Mouse (Mus musculus) forebrain, embryonic 10.5 days (tissue): Measurements from ENCODE around the gene Frmd6. TPM values are rescaled to one million over a fixed set of nuclear protein-coding genes. Genes with fewer than 3 reads are reported as not detected.

ENCODE experiments used
- DNase-seq: peaks from one replicate; pipeline ENCODE4 v3.0.0-alpha.2; 2017; ENCODE audit warnings: low spot score; ENCODE audit errors: extremely low spot score
- H3K27ac ChIP-seq: fragments of 300-500 bp; sonication (generic); 2 replicates; pipeline ENCODE4 v1.5.1; 2016; ENCODE audit warnings: mild to moderate bottlenecking
- H3K27me3 ChIP-seq: fragments of 300-500 bp; sonication (generic); 2 replicates; pipeline ENCODE4 v1.6.1; 2016; ENCODE audit warnings: mild to moderate bottlenecking; ENCODE audit not compliant: poor library complexity, severe bottlenecking
- H3K36me3 ChIP-seq: fragments of 300-500 bp; sonication (generic); replicated peaks from 2 replicates; pipeline ENCODE4 v1.6.1; 2016; ENCODE audit warnings: mild to moderate bottlenecking, moderate library complexity
- H3K4me1 ChIP-seq: fragments of 300-500 bp; sonication (generic); 2 replicates; pipeline ENCODE4 v1.6.1; 2016
- H3K4me3 ChIP-seq: fragments of 300-500 bp; sonication (generic); 2 replicates; pipeline ENCODE4 v1.5.1; 2016; ENCODE audit warnings: mild to moderate bottlenecking, moderate library complexity
- H3K9me3 ChIP-seq: fragments of 300-500 bp; sonication (generic); 2 replicates; pipeline ENCODE4 v1.6.1; 2016; ENCODE audit warnings: mild to moderate bottlenecking, moderate library complexity
- WGBS: fragments of 180-500 bp; shearing (Covaris S2); methylation state at CpG from one replicate; pipeline ENCODE4 v1.1.7; 2016; 5-methylcytosine and 5-hydroxymethylcytosine counted together
- polyA plus RNA-seq: library from polyadenylated mRNA; unstranded; fragments of >200 nt; fragmentation: Nextera tagmentation; extraction: Ambion mirVana; gene quantifications from 2 replicates; pipeline ENCODE4 v1.2.1, GENCODE M21; 2016

Gene Frmd6
- 25.1 and 27.8 TPM in 2 replicates for polyA plus RNA-seq

DNA sequence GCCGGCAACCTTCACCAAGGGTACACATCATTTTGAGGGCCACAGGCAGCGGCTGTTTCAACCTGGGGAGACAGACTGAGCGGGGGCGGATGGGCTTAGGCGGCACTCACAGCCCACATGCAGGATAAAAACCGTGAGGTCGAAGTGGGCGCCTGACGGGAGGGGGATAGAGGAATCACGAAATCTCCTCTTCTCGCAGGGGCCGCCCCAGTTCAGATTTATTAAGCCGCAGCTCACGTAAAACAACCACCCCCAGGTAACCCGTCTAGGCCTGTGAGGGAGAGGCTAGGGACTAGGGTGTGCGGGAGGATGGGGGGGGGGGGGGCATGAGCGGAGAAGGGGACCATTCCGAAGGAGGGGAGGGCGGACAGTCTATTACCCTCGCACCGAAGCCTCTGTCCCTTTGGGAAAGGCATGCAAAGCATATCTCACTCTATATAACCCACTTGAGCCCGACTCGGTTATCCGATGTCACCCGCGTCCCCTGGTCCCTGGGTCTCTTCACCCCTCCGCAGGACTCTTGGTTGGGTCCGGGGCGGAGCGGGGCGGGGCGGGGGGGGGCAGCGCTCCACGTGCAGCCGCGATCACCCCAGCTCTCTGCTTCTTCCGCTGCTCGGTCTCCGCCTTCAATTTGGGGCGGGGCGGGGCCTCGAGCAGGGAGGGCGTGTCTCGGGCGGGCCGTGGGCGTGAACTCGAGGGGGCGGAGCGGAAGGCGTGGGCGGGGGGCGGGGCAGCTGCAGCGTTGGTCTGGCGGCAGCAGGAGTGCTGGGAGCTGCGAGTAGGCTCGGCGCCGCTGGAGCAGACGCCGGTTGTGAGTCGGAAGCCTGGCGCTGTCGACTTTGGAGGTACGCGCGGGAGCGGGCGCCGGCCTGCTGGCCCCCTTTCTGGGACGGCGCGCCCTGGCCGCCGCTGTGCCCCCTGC lies at the start of gene Frmd6:
Gene Frmd6, plus strand, starts transcription at position 786 of the 922 bp plus-strand sequence.
- no peaks in the 10 kb centered on the region for H3K36me3 ChIP-seq
- peaks cover 46% of the 10 kb centered on the region for H3K4me1 ChIP-seq
- peak; percentile 97 for DNase-seq
- no peaks in the 10 kb centered on the region for H3K9me3 ChIP-seq
- H3K4me3 ChIP-seq, result peak within 1 kb of the TSS; percentile 84
- H3K27ac ChIP-seq, result peak within 1 kb of the TSS; percentile 96
- under 1% methylated on average over 68 of the region's 75 CpGs for WGBS
- no peaks in the 10 kb centered on the region for H3K27me3 ChIP-seq

DNA sequence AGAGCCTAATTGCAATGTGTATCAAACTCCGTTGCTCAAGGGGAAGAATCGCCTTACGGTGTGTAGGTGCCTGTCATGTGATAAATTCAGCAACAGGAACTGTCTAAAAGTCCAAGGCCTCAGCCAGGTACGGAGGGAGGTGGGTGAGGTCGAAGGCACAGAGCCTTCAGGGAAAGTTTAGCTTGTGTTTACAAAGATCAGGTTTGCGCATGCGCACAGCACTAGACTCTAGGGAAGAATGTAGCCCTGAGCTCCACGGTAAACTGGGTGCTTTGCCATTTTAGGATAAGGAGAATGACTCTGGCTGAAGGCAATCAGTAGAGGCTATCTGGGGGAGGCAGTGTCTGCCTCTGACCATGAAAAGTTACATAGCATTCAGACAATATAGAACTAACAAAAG lies 49.7 kb upstream of the Frmd6 start:
- DNase-seq, result no peak
- no peaks in the 10 kb centered on the region for H3K36me3 ChIP-seq
- 89% methylated on average over 8 of the region's 8 CpGs for WGBS
- H3K27me3 ChIP-seq, result no peaks in the 10 kb centered on the region
- H3K4me1 ChIP-seq, result peaks cover 3% of the 10 kb centered on the region; the same call in 1 of the 2 replicates
- H3K27ac ChIP-seq, result no peak overlapping the region
- no peak overlapping the region for H3K4me3 ChIP-seq
- H3K9me3 ChIP-seq, result no peaks in the 10 kb centered on the region

DNA sequence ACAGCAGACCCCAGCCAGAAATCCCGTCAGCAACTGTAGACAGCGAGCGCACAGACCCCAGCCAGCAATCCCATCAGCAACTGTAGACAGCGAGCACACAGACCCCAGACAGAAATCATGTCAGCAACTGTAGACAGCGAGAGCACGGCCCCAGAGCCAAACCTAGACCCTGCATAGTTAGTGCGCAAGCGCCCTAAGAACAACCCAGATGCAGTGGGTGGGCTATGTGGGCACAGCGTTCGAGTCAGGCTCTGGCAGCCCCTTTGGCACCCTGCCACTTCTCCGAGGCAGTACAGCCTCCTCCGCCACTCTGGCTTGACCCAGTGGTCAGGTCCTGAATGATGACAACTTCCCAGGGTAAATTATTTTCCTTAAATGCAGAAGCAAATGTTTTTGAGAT lies 48.6 kb upstream of the Frmd6 start:
- no peaks in the 10 kb centered on the region for H3K27me3 ChIP-seq
- H3K4me3 ChIP-seq, result no peak overlapping the region
- H3K4me1 ChIP-seq, result peaks cover 3% of the 10 kb centered on the region; the same call in 1 of the 2 replicates
- no peaks in the 10 kb centered on the region for H3K9me3 ChIP-seq
- H3K36me3 ChIP-seq, result no peaks in the 10 kb centered on the region
- no peak for DNase-seq
- H3K27ac ChIP-seq, result no peak overlapping the region
- 92% methylated on average over 12 of the region's 12 CpGs for WGBS

DNA sequence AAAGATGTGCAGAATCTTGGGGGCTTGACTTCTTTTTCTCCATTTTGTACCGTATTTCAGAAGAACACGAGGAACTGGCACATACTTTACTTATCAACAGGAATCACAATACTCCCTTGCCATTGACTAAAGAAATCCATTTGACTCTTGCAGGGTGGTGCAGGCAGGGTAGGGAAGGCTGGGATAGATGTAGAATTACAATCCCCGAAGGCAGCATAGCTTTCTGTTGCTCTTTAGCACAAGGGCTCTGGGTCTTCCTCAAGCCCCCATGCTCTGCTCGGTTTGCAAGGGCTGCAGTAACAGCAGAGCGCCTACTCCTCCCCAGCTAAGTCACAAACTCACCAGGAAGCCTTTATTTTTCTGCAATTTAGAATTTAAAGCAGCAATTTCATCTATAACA lies 47.8 kb upstream of the Frmd6 start:
- H3K9me3 ChIP-seq, result no peaks in the 10 kb centered on the region
- 78% methylated on average over 5 of the region's 5 CpGs for WGBS
- peaks cover 3% of the 10 kb centered on the region; the same call in 1 of the 2 replicates for H3K27me3 ChIP-seq
- no peak overlapping the region for H3K27ac ChIP-seq
- H3K4me3 ChIP-seq, result no peak overlapping the region
- peaks cover 3% of the 10 kb centered on the region; the same call in 1 of the 2 replicates for H3K4me1 ChIP-seq
- H3K36me3 ChIP-seq, result no peaks in the 10 kb centered on the region
- DNase-seq, result no peak

DNA sequence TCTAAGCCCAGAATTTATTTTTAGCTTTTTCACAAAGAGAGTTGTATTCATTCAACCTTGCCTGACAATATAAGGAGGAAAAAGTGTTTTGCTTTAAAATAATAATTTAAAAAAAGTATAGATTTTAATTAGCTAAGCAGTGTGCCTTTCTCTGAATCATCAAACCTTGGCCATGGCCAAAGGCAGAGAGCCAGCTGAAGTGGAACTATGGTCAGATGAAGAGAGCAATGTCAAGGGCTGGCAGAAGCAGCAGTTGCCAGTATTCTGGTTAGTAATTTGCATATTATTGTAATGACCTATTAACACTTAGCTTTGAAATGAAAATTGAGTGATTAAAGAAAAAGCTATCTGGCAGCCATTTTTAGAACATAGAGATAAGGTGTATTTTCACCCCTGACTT lies 47.4 kb upstream of the Frmd6 start:
- H3K4me1 ChIP-seq, result peaks cover 5% of the 10 kb centered on the region
- no peak overlapping the region for H3K27ac ChIP-seq
- peaks cover 7% of the 10 kb centered on the region; the same call in 1 of the 2 replicates for H3K27me3 ChIP-seq
- DNase-seq, result no peak
- H3K4me3 ChIP-seq, result no peak overlapping the region
- no peaks in the 10 kb centered on the region for H3K36me3 ChIP-seq
- H3K9me3 ChIP-seq, result no peaks in the 10 kb centered on the region

DNA sequence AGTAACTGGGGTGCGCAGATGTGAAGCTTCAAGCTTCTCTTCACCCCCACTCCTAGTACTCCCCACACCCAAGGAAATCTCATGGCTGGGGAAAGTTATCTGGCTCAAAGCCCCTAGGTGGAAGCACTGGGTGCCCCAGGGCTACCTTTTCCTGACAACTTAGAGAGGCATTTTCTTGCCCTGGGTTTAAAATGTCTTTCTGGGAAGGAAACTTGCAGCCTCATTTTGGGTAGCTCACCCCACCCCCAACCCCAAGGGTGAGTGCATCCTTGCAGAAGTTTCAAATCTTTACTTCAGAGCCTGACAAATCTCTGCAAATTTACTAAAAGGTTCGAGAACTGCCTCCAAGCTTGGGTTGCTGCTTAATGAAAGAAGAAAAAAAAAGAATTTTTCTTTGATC lies 47.0 kb upstream of the Frmd6 start:
- no peak for DNase-seq
- 89% methylated on average over 2 of the region's 2 CpGs for WGBS
- Histone ChIP-seq H3K27me3 (peaks cover 8% of the 10 kb centered on the region), H3K36me3 (no peaks in the 10 kb centered on the region), H3K4me3 (no peak overlapping the region), H3K27ac (no peak overlapping the region), H3K9me3 (no peaks in the 10 kb centered on the region), H3K4me1 (peaks cover 10% of the 10 kb centered on the region)

DNA sequence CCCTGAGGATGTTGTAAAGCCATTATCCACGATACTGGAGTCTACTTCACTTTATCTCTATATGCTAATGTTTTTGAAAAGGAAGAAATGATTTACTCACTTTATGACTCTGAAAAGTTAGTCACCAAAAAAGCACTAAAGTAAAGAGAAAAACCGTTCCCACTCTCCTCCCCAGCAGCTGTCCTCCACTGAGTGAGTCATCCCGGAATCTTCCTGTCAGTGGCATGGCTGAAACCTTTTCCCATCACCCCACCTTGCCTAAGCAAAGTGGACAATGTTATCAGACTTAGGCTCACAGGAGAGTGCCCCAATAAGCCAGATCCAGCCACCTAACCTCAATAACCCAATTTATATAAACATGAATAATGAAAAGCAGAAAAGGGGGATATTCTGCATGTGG lies 46.6 kb upstream of the Frmd6 start:
- H3K4me3 ChIP-seq, result no peak overlapping the region
- no peaks in the 10 kb centered on the region for H3K36me3 ChIP-seq
- 65% methylated on average over 3 of the region's 3 CpGs for WGBS
- DNase-seq, result no peak
- peaks cover 11% of the 10 kb centered on the region for H3K27me3 ChIP-seq
- no peak overlapping the region for H3K27ac ChIP-seq
- H3K4me1 ChIP-seq, result peaks cover 14% of the 10 kb centered on the region
- no peaks in the 10 kb centered on the region for H3K9me3 ChIP-seq

DNA sequence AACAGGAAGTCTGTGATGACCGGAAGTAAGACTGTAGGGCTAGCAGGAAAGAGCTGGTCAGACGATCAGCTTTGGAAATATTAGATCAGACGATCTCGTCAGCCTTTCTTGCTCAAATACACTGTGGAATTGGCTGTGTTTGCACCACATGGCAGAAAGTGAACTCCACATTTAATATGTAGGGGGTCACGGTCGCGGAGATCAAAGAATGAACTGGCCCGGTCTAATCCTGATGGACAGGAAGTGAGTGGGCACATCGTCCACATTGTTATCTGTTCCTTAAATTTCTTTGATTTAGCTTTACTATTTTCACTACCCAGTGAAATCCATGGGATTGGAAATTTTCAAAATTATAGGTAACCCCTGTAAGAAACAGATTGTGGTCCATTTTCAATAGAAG lies 42.3 kb upstream of the Frmd6 start:
- H3K27me3 ChIP-seq, result peaks cover 24% of the 10 kb centered on the region
- H3K36me3 ChIP-seq, result no peaks in the 10 kb centered on the region
- DNase-seq, result no peak
- H3K4me3 ChIP-seq, result peak overlapping the region; percentile 33; the same call in 1 of the 2 replicates
- H3K9me3 ChIP-seq, result no peaks in the 10 kb centered on the region
- peaks cover 33% of the 10 kb centered on the region for H3K4me1 ChIP-seq
- no peak overlapping the region for H3K27ac ChIP-seq
- WGBS, result 48% methylated on average over 9 of the region's 9 CpGs

DNA sequence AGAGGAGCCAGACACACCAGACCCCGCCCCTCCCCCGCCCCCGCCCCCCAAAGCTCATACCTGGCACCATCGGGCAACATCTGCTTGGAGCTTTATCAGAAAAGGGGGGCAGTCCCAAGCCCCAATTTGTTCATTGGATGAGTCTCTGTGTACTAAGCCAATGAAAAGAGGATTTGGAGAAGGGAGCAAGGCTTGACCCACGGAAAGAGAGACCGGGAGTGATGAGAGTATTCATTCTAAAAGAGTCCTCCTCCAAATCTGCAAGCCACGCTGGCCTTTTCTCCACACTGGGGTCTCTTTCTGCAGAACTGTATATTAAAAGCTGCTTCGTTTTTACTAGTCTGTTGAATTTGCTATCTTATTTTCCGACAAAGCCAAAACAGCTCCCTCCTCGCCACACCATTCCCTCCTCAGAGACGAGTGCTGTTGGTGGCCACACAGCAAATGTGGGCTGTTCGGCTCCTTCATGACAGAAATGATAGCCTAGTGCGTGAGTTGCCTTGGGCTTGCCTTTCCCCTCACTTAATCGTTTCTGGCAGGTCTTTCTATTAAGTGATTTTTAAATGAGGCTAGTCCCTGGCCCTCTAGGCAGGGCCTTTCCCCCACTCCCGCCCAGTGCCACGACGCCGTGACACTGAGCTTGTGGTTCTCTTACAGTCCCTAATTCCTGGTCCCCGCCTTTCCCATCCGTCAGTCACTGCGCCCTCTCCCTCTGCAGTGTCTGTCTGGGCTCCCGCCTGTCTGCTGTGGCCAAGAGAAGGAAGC lies 41.7 kb upstream of the Frmd6 start:
- H3K4me3 ChIP-seq, result peak overlapping the region; percentile 33
- H3K9me3 ChIP-seq, result no peaks in the 10 kb centered on the region
- 25% methylated on average over 22 of the region's 22 CpGs for WGBS
- H3K36me3 ChIP-seq, result no peaks in the 10 kb centered on the region
- peak overlapping the region; percentile 56 for H3K27ac ChIP-seq
- peak; percentile 20 for DNase-seq
- H3K27me3 ChIP-seq, result peaks cover 24% of the 10 kb centered on the region
- H3K4me1 ChIP-seq, result peaks cover 31% of the 10 kb centered on the region

DNA sequence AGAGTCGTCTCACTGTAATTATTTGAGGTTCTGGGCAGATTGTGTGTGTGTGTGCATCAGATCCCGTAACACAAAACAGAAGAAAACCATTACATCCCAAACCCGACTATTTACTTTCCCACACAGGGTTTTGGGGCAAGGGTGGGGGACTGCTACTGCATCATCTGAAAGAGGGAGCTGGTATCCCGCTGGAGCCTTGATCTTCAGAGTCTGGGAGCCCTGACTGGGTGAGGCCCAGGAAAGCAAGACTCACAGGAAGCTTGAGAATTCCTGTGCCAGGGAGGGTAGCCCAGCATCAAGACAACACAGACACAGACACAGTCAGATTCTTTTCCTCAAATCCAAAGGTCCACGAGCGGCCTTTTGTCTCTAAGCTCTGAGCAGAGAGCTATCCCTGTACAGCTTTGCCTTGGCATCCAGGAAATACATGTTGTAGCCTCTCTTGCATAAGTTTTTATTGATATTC lies 41.0 kb upstream of the Frmd6 start:
- H3K4me3 ChIP-seq, result peak overlapping the region; percentile 33
- H3K27me3 ChIP-seq, result peaks cover 24% of the 10 kb centered on the region

DNA sequence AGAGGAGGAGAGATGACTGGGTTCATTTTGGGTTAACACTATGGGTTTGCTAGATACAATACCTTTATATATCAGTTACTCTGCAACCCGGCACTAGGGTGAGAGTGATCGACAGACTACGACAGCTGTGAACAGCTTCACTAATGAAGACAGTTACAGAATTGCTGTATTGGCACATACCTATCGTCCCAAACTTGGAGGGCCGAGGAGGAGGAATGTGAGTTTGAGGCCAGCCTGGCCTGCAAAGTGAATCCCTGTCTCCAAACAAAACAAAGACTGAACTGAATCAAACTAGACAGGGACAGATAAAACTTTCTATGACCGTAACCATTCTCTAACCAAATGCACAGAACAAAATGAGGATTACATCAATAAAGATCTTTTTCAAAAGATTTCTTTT lies 36.0 kb upstream of the Frmd6 start:
- 90% methylated on average over 6 of the region's 6 CpGs for WGBS
- Histone ChIP-seq H3K36me3 (no peaks in the 10 kb centered on the region), H3K9me3 (no peaks in the 10 kb centered on the region), H3K27ac (no peak overlapping the region), H3K4me3 (no peak overlapping the region), H3K27me3 (peaks cover 6% of the 10 kb centered on the region), H3K4me1 (peaks cover 15% of the 10 kb centered on the region)
- no peak for DNase-seq

More for the DNA sequence above, 41.0 kb upstream of the Frmd6 start:
- H3K27ac ChIP-seq, result peak overlapping the region; percentile 56
- H3K36me3 ChIP-seq, result no peaks in the 10 kb centered on the region
- DNase-seq, result no peak
- H3K9me3 ChIP-seq, result no peaks in the 10 kb centered on the region
- WGBS, result 43% methylated on average over 6 of the region's 6 CpGs
- peaks cover 31% of the 10 kb centered on the region for H3K4me1 ChIP-seq

DNA sequence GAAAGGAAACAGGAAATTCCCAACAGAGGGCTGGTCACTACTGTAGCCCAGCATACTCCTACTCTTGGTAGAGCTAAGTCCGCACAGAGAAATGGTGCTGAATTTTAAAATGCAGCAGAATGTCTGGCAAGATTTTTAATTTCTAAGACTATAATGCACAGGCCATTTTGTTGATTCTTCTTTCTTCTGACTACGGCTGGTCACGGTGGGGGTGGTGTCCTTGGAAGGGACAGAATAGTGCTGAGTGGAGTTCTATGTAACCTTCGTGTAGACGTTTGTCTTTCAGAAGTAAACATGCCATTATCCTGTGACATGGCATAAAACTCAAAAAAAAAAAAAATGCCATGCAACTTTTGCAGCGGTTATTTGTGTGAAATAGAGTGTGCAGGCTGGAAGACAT lies 32.0 kb upstream of the Frmd6 start:
- H3K36me3 ChIP-seq, result no peaks in the 10 kb centered on the region
- peaks cover 13% of the 10 kb centered on the region for H3K4me1 ChIP-seq
- DNase-seq, result no peak
- H3K4me3 ChIP-seq, result no peak overlapping the region
- H3K9me3 ChIP-seq, result no peaks in the 10 kb centered on the region
- 91% methylated on average over 6 of the region's 6 CpGs for WGBS
- no peaks in the 10 kb centered on the region; the same call in 1 of the 2 replicates for H3K27me3 ChIP-seq
- no peak overlapping the region for H3K27ac ChIP-seq
